Mouse (Mus musculus) midbrain, embryonic 15.5 days (tissue): ENCODE data around the gene Lrrc36. TPM values are rescaled to one million over a fixed set of nuclear protein-coding genes. Genes with fewer than 3 reads are reported as not detected.

Source experiments
- ATAC-seq: fragments of 200-750 bp; cut with Nextera tagmentation; replicated peaks from 2 replicates; pipeline ENCODE4 v1.8.0; 2017; ENCODE audit warnings: moderate TSS enrichment
- H3K27ac ChIP-seq: fragments of 300-500 bp; sonication (generic); 2 replicates; pipeline ENCODE4 v1.5.1; 2015; ENCODE audit warnings: mild to moderate bottlenecking, inconsistent platforms
- H3K27me3 ChIP-seq: fragments of 300-500 bp; sonication (generic); replicated peaks from 2 replicates; pipeline ENCODE4 v1.6.1; 2015; ENCODE audit warnings: inconsistent platforms
- H3K36me3 ChIP-seq: fragments of 300-500 bp; sonication (generic); replicated peaks from 2 replicates; pipeline ENCODE4 v1.6.1; 2015; ENCODE audit warnings: inconsistent platforms
- H3K4me1 ChIP-seq: fragments of 300-500 bp; sonication (generic); 2 replicates; pipeline ENCODE4 v1.6.1; 2015; ENCODE audit warnings: inconsistent platforms
- H3K4me2 ChIP-seq: fragments of 300-500 bp; sonication (generic); 2 replicates; pipeline ENCODE4 v1.6.1; 2015; ENCODE audit warnings: inconsistent platforms, mild to moderate bottlenecking, moderate library complexity
- H3K4me3 ChIP-seq: fragments of 300-500 bp; sonication (generic); 2 replicates; pipeline ENCODE4 v1.5.1; 2015; ENCODE audit warnings: mild to moderate bottlenecking, inconsistent platforms
- H3K9ac ChIP-seq: fragments of 300-500 bp; sonication (generic); 2 replicates; pipeline ENCODE4 v1.6.1; 2015; ENCODE audit warnings: mild to moderate bottlenecking, inconsistent platforms
- H3K9me3 ChIP-seq: fragments of 300-500 bp; sonication (generic); 2 replicates; pipeline ENCODE4 v1.6.1; 2016; ENCODE audit warnings: inconsistent platforms
- WGBS: fragments of 180-500 bp; shearing (Covaris S2); methylation state at CpG from one replicate; pipeline ENCODE4 v1.1.7; 2015; ENCODE audit warnings: mixed read lengths; 5-methylcytosine and 5-hydroxymethylcytosine counted together
- polyA plus RNA-seq: library from polyadenylated mRNA; unstranded; fragments of >200 nt; fragmentation: Nextera tagmentation; extraction: Ambion mirVana; gene quantifications from 2 replicates; pipeline ENCODE4 v1.2.1, GENCODE M21; 2015

The Lrrc36 gene
- polyA plus RNA-seq, 1 experiment from 2014 or later: 0.97 TPM

DNA sequence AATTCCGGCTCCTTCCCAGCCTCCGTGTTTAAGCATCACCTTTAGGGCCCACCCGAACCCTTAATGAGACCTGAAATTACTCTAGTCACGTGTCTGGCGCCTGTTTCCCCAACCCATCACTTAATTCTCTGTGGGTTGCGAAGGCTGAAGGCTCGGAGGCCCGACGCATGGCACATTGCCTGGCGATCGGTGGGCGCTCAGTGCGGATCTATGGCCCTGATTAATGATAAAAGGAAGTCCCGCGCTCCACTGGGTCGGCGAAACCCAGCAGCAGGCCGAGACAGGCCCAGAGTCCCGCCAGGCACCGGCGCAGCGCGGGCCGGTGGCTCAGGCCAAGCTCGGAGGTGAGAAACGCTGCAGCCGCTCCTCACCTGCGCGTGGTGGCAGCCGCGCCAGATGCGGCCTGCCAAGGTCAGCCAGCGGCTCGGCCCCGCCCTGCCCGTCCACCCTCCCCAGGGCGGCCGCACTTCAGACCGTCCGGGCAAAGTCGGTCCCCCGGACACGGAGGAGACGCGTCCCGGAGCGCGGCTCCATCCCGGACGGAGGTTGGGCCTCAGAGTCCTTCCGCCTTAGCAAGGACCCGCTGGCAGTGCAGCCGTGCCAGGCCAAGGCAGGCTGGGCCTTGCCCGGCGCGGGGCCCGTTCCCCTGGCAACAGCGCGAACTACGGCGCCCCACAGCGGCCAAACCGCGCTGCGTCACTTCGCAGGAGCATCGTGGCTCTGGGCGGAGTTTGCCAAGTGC, 83.2 kb downstream of the Lrrc36 start, which contains the start of gene Zdhhc1:
Gene Zdhhc1, minus strand, starts transcription at position 464 of the 742 bp plus-strand sequence.
- H3K4me2 ChIP-seq: peak within 1 kb of the TSS; percentile 91
- H3K27ac ChIP-seq: peak within 1 kb of the TSS; percentile 79
- no peaks in the 10 kb centered on the region for H3K27me3 ChIP-seq
- ATAC-seq: peak; percentile 86
- under 1% methylated on average over 68 of the region's 68 CpGs for WGBS
- H3K36me3 ChIP-seq: no peaks in the 10 kb centered on the region
- peak within 1 kb of the TSS; percentile 88 for H3K9ac ChIP-seq
- H3K9me3 ChIP-seq: no peaks in the 10 kb centered on the region
- H3K4me1 ChIP-seq: peaks cover 25% of the 10 kb centered on the region
- H3K4me3 ChIP-seq: peak within 1 kb of the TSS; percentile 79

DNA sequence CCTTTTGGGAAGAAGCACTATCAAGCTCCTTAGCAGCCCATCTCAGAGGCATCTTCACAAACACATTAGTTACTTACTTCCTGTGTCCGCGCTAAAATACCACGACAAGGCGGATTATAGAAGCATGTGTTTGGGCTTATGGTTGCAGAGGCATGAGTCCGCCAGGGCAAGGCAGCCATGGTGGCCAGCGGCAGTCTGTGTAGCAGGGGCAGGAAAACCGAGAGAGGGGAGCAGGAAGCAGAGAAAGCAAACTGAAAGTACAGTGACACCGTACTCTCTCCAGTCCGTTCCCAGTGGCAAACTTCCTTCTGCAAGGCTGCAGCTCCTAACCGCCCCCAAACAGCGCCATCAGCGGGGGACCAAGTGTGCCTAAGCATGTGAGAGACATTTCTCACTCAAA, 86.4 kb downstream of the Lrrc36 start:
- no peak overlapping the region for H3K4me3 ChIP-seq
- no peaks in the 10 kb centered on the region for H3K9me3 ChIP-seq
- H3K27ac ChIP-seq: no peak overlapping the region
- no peak overlapping the region for H3K9ac ChIP-seq
- H3K4me1 ChIP-seq: peaks cover 23% of the 10 kb centered on the region
- no peaks in the 10 kb centered on the region for H3K27me3 ChIP-seq
- 77% methylated on average over 12 of the region's 12 CpGs for WGBS
- no peaks in the 10 kb centered on the region for H3K36me3 ChIP-seq
- H3K4me2 ChIP-seq: no peak overlapping the region
- ATAC-seq: no peak

DNA sequence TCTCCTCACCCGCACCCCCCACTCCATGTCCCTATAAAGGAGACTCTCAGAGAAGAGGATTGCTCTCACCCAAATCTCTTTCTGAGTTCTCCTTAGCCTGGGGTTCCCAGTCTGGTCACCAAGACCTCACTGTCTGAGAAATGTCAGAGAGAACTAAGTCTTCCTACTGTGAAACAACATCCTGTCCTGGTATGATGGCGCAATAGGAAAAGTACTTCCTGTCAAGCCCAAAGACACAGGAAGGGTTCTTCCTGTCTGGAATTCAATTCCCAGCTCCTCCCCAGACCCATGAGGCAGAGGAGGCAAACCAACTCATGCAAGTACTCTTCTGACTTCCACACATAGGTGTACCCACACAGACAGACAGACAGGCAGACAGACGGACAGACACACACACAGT, 91.2 kb downstream of the Lrrc36 start:
- Histone ChIP-seq H3K4me1 (0 out of 2 replicates have a peak, but pooled peaks cover 3% of the 10 kb centered on the region), H3K4me2 (no peak overlapping the region), H3K36me3 (no peaks in the 10 kb centered on the region), H3K27me3 (no peaks in the 10 kb centered on the region), H3K4me3 (no peak overlapping the region), H3K9ac (no peak overlapping the region), H3K27ac (no peak overlapping the region), H3K9me3 (no peaks in the 10 kb centered on the region)
- 92% methylated on average over 3 of the region's 3 CpGs for WGBS
- ATAC-seq: no peak

DNA sequence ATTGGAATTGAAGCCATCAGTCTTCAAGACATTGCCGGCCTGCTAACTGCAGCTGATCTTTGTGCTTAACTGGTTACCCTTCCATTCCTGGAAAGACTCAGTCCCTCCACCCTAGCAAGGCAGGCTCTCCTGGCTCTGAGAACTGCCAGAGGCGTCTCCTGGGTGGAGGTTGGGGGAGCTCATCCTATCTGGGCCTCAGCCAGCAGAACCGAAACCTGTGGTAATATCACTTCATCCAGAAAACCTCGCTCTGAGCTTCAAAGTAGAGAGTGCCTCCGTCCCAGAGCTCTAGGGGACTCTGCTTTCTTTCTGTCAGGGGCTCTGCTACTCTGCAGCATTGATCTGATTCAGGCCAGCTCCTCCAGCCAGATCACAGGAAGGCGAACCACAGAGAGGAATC, 93.6 kb downstream of the Lrrc36 start:
- 79% methylated on average over 6 of the region's 6 CpGs for WGBS
- H3K27me3 ChIP-seq: no peaks in the 10 kb centered on the region
- H3K4me3 ChIP-seq: no peak overlapping the region
- no peak for ATAC-seq
- H3K36me3 ChIP-seq: no peaks in the 10 kb centered on the region
- H3K9ac ChIP-seq: no peak overlapping the region
- H3K9me3 ChIP-seq: no peaks in the 10 kb centered on the region
- 0 out of 2 replicates have a peak, but pooled peaks cover 3% of the 10 kb centered on the region for H3K4me1 ChIP-seq
- H3K27ac ChIP-seq: no peak overlapping the region
- H3K4me2 ChIP-seq: no peak overlapping the region

DNA sequence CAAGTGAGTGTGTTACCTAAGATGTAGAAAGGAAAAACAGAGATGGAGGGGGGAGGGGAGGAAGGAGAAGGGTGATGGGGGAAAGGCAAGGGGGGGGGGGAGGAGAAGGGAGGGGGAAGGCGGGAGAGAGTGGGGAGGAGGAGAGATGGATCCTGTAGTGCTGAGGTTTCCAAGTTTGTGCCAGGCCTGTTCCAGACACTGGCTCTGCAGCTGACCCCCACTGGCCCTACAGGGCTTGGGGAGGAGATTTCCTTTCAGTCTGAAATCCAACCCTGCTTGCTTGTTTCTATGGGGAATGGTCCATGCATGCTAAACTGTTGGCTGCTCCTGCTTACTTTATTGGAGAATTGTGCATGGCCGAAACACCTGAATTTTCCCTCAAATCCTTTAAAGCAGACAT, 95.4 kb downstream of the Lrrc36 start:
- no peak overlapping the region for H3K4me3 ChIP-seq
- H3K9ac ChIP-seq: no peak overlapping the region
- no peak for ATAC-seq
- no peak overlapping the region for H3K27ac ChIP-seq
- H3K4me1 ChIP-seq: 0 out of 2 replicates have a peak, but pooled peaks cover 3% of the 10 kb centered on the region
- no peaks in the 10 kb centered on the region for H3K27me3 ChIP-seq
- 53% methylated on average over 1 of the region's 2 CpGs for WGBS
- no peaks in the 10 kb centered on the region for H3K36me3 ChIP-seq
- no peaks in the 10 kb centered on the region for H3K9me3 ChIP-seq
- H3K4me2 ChIP-seq: no peak overlapping the region

DNA sequence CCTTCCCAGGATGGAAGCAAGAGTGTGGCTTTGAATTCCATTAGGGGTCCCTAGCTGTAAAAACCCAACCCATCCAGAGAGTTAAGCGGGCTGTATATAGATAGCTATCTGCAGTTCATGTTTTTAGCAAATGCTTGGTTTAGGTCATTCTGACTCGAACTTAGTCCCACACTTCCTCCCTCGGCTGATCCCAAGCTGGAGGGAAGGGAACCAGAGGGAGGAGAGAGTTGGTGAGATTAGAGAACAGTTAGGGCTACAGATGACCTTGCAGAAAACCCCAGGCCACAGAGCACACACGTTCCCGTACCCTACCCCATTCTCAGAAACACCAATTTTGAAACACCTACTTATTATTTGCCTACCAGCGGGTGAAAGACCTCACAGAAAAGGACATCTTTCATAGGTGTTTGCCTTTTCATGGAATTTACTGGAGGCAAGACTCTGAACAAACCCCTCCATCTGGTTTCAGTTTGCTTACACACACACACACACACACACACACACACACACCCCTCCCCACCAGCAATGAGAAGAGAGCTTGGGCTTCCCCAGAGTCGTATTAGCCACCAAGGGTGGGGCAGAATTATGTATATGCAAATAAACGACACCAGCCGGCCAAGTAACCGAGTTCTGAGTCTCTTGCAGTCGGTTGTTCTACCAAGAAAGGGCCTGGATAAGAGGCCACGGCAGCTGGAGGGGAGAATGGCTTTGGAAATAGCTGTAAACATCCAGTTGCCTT, 96.8 kb downstream of the Lrrc36 start:
- ATAC-seq: no peak
- Histone ChIP-seq H3K27me3 (0 out of 2 replicates have a peak, but pooled peaks cover 6% of the 10 kb centered on the region), H3K36me3 (no peaks in the 10 kb centered on the region), H3K4me1 (0 out of 2 replicates have a peak, but pooled peaks cover 3% of the 10 kb centered on the region), H3K4me2 (no peak overlapping the region), H3K9ac (no peak overlapping the region), H3K4me3 (no peak overlapping the region), H3K9me3 (no peaks in the 10 kb centered on the region), H3K27ac (no peak overlapping the region)
- 54% methylated on average over 12 of the region's 12 CpGs for WGBS

Other genes starting within 250 kb of the Lrrc36 start
- gene Cbfb, start 242.9 kb upstream of the Lrrc36 start, polyA plus RNA-seq: 20.3 and 22.5 TPM in 2 replicates
- gene D230025D16Rik, start 188.4 kb upstream of the Lrrc36 start, polyA plus RNA-seq: 37.1 and 37.6 TPM in 2 replicates
- 8.1 TPM in 2 replicates for gene B3gnt9, start 158.4 kb upstream of the Lrrc36 start, polyA plus RNA-seq
- 13.5 and 13.6 TPM in 2 replicates for gene Tradd, start 149.0 kb upstream of the Lrrc36 start, polyA plus RNA-seq
- 0.99 and 1.3 TPM in 2 replicates for gene Fbxl8, start 148.9 kb upstream of the Lrrc36 start, polyA plus RNA-seq
- gene Hsf4, start 143.8 kb upstream of the Lrrc36 start, polyA plus RNA-seq: 0.25 and 0.42 TPM in 2 replicates
- gene Nol3, start 137.4 kb upstream of the Lrrc36 start, polyA plus RNA-seq: 4.0 and 4.5 TPM in 2 replicates
- gene 4931428F04Rik, start 123.7 kb upstream of the Lrrc36 start, polyA plus RNA-seq: 165 and 173 TPM in 2 replicates
- 11.8 and 12.7 TPM in 2 replicates for gene Exoc3l, start 117.5 kb upstream of the Lrrc36 start, polyA plus RNA-seq
- gene E2f4, start 115.9 kb upstream of the Lrrc36 start, polyA plus RNA-seq: 45.3 and 48.9 TPM in 2 replicates
- 1.1 and 1.3 TPM in 2 replicates for gene Elmo3, start 108.0 kb upstream of the Lrrc36 start, polyA plus RNA-seq
- gene Lrrc29, start 87.3 kb upstream of the Lrrc36 start, polyA plus RNA-seq: 0.68 and 1.1 TPM in 2 replicates
- 130 and 139 TPM in 2 replicates for gene Tmem208, start 87.2 kb upstream of the Lrrc36 start, polyA plus RNA-seq
- gene Fhod1, start 65.6 kb upstream of the Lrrc36 start, polyA plus RNA-seq: 0.88 and 1.2 TPM in 2 replicates
- gene Slc9a5, start 64.7 kb upstream of the Lrrc36 start, polyA plus RNA-seq: 12.0 and 12.2 TPM in 2 replicates
- 2.1 and 2.4 TPM in 2 replicates for gene Plekhg4, start 40.3 kb upstream of the Lrrc36 start, polyA plus RNA-seq
- gene Kctd19, start 69 bp upstream of the Lrrc36 start, polyA plus RNA-seq: not detected in 2 replicates
- gene Tppp3, start 58.0 kb downstream of the Lrrc36 start, polyA plus RNA-seq: 125 and 127 TPM in 2 replicates
- 36.5 and 39.9 TPM in 2 replicates for gene Zdhhc1, start 83.3 kb downstream of the Lrrc36 start, polyA plus RNA-seq
- gene Hsd11b2, start 105.2 kb downstream of the Lrrc36 start, polyA plus RNA-seq: 4.7 and 4.9 TPM in 2 replicates
- gene Atp6v0d1, start 152.5 kb downstream of the Lrrc36 start, polyA plus RNA-seq: 234 and 240 TPM in 2 replicates
- gene Ripor1, start 191.7 kb downstream of the Lrrc36 start, polyA plus RNA-seq: 35.4 and 36.5 TPM in 2 replicates
- gene Ctcf, start 223.0 kb downstream of the Lrrc36 start, polyA plus RNA-seq: 108 and 129 TPM in 2 replicates
- 1.0 and 1.1 TPM in 2 replicates for gene Agrp, start 223.8 kb downstream of the Lrrc36 start, polyA plus RNA-seq